Mouse (Mus musculus) neural tube, embryonic 13.5 days (tissue): ENCODE measurements around the gene Gm5108. TPM values are rescaled to one million over a fixed set of nuclear protein-coding genes. Genes with fewer than 3 reads are reported as not detected.

ENCODE experiments used
- ATAC-seq: fragments of 200-750 bp; cut with Nextera tagmentation; 2 replicates; pipeline ENCODE4 v1.8.0; 2017; ENCODE audit warnings: low read depth, mild to moderate bottlenecking, moderate TSS enrichment, moderate library complexity
- H3K27ac ChIP-seq: fragments of 300-500 bp; sonication (generic); replicated peaks from 2 replicates; pipeline ENCODE4 v1.5.1; 2015; ENCODE audit warnings: moderate library complexity, mild to moderate bottlenecking, inconsistent platforms
- H3K27me3 ChIP-seq: fragments of 300-500 bp; sonication (generic); 2 replicates; pipeline ENCODE4 v1.6.1; 2015; ENCODE audit warnings: mild to moderate bottlenecking, inconsistent platforms
- H3K36me3 ChIP-seq: fragments of 300-500 bp; sonication (generic); 2 replicates; pipeline ENCODE4 v1.6.1; 2015; ENCODE audit warnings: mild to moderate bottlenecking, inconsistent platforms
- H3K4me1 ChIP-seq: fragments of 300-500 bp; sonication (generic); replicated peaks from 2 replicates; pipeline ENCODE4 v1.6.1; 2015; ENCODE audit warnings: inconsistent platforms
- H3K4me2 ChIP-seq: fragments of 300-500 bp; sonication (generic); 2 replicates; pipeline ENCODE4 v1.6.1; 2015; ENCODE audit warnings: inconsistent platforms, mild to moderate bottlenecking, moderate library complexity
- H3K4me3 ChIP-seq: fragments of 300-500 bp; sonication (generic); 2 replicates; pipeline ENCODE4 v1.5.1; 2015; ENCODE audit warnings: mild to moderate bottlenecking, inconsistent platforms
- H3K9ac ChIP-seq: fragments of 300-500 bp; sonication (generic); 2 replicates; pipeline ENCODE4 v1.6.1; 2015; ENCODE audit warnings: moderate library complexity, mild to moderate bottlenecking, inconsistent platforms
- H3K9me3 ChIP-seq: fragments of 300-500 bp; sonication (generic); 2 replicates; pipeline ENCODE4 v1.6.1; 2016; ENCODE audit warnings: inconsistent platforms
- WGBS: fragments of 180-500 bp; shearing (Covaris S2); methylation state at CpG from one replicate; pipeline ENCODE4 v1.1.7; 2015; 5-methylcytosine and 5-hydroxymethylcytosine counted together
- polyA plus RNA-seq: library from polyadenylated mRNA; unstranded; fragments of >200 nt; fragmentation: Nextera tagmentation; extraction: Ambion mirVana; gene quantifications from 2 replicates; pipeline ENCODE4 v1.2.1, GENCODE M21; 2015

Gene Gm5108
- polyA plus RNA-seq, 1 experiment from 2014 or later, result not detected

GRCm38 (mm10) chr5:67961708-67962629 is 20.5 kb downstream of the Gm5108 start:
- Histone ChIP-seq H3K27ac (no peak overlapping the region), H3K4me2 (no peak overlapping the region), H3K4me3 (no peak overlapping the region), H3K27me3 (no peaks in the 10 kb centered on the region), H3K4me1 (no peaks in the 10 kb centered on the region), H3K9me3 (no peaks in the 10 kb centered on the region), H3K36me3 (no peaks in the 10 kb centered on the region), H3K9ac (no peak overlapping the region)
- ATAC-seq, result no peak
- 82% methylated on average over 7 of the region's 7 CpGs for WGBS

DNA sequence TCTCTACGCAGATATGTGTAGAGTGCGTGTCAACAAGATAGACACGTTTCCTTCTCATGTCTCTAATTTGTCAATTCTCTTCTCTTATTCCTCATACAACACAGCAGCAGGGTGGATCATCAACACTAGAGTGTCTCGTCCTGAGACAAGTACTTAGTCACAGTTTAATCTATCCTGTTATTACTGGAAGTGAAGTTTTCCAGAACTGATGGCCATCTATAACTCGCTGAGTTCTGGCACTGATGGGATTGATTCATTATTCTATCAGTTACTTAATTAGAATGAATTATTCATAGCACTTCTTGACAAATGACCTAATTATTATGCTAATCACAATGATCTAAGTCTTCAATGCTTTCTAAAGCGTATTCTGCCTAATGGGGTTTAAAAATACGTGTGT is 28.1 kb downstream of the Gm5108 start:
- H3K27me3 ChIP-seq, result no peaks in the 10 kb centered on the region
- H3K9ac ChIP-seq, result no peak overlapping the region
- no peaks in the 10 kb centered on the region for H3K36me3 ChIP-seq
- no peaks in the 10 kb centered on the region for H3K9me3 ChIP-seq
- ATAC-seq, result peak; percentile 59; the same call in 1 of the 2 replicates
- 45% methylated on average over 7 of the region's 7 CpGs for WGBS
- H3K4me2 ChIP-seq, result no peak overlapping the region
- no peak overlapping the region for H3K4me3 ChIP-seq
- H3K4me1 ChIP-seq, result 0 out of 2 replicates have a peak, but pooled peaks cover 3% of the 10 kb centered on the region
- H3K27ac ChIP-seq, result no peak overlapping the region

GRCm38 (mm10) chr5:67981946-67982526 is 40.6 kb downstream of the Gm5108 start:
- Histone ChIP-seq H3K27me3 (no peaks in the 10 kb centered on the region), H3K27ac (no peak overlapping the region), H3K4me2 (no peak overlapping the region), H3K9ac (no peak overlapping the region), H3K36me3 (no peaks in the 10 kb centered on the region), H3K9me3 (no peaks in the 10 kb centered on the region), H3K4me3 (no peak overlapping the region), H3K4me1 (no peaks in the 10 kb centered on the region)
- no peak for ATAC-seq
- 36% methylated on average over 3 of the region's 3 CpGs for WGBS

DNA sequence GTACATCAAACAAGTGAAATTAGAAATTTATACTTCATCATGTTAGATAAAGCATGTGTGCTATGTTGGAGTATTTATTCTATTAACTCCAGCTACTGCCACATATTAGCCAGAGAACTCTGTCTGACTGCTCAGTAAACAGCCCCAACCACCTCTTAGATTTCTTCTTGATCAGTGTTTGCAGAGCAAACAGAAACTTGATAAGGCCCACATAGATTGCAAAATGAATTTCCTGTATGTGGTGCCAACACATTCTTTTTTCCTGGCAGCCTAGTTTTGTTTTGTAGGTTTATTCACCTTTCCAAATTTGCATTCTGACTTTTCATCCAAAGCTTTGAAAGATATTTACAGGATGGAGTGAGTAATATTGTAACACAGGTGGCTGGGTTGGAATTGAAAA is 49.0 kb downstream of the Gm5108 start:
- Histone ChIP-seq H3K9ac (no peak overlapping the region), H3K36me3 (no peaks in the 10 kb centered on the region), H3K4me2 (no peak overlapping the region), H3K9me3 (no peaks in the 10 kb centered on the region), H3K4me1 (no peaks in the 10 kb centered on the region), H3K4me3 (no peak overlapping the region), H3K27me3 (no peaks in the 10 kb centered on the region), H3K27ac (no peak overlapping the region)
- no peak for ATAC-seq

DNA sequence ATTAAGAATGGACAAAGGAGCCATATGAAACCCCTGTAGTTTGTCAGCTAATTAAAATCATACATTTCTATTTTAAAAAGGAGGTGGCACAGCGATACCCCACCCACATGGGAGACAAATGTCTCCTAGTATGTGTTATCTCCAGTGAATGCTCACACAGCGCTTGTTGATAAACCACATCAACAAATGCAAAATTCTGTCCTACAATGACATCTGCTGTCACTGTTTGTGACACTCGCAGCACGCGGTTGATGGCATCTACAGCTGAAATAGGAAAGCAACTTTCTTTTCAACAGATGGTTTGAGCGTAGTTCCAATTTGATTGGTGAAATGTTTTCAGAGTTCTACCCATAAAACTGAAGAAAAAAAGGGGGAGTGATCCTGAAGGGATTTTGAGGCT is 61.1 kb downstream of the Gm5108 start:
- ATAC-seq, result no peak
- Histone ChIP-seq H3K27me3 (no peaks in the 10 kb centered on the region), H3K4me1 (no peaks in the 10 kb centered on the region; the same call in 1 of the 2 replicates), H3K9ac (no peak overlapping the region), H3K9me3 (no peaks in the 10 kb centered on the region), H3K4me3 (no peak overlapping the region), H3K4me2 (no peak overlapping the region), H3K27ac (no peak overlapping the region), H3K36me3 (no peaks in the 10 kb centered on the region)
- WGBS, result 96% methylated on average over 6 of the region's 6 CpGs

GRCm38 (mm10) chr5:68003904-68004303 is 62.4 kb downstream of the Gm5108 start:
- Histone ChIP-seq H3K4me3 (no peak overlapping the region), H3K9ac (no peak overlapping the region), H3K27me3 (no peaks in the 10 kb centered on the region), H3K36me3 (no peaks in the 10 kb centered on the region), H3K9me3 (no peaks in the 10 kb centered on the region), H3K4me1 (no peaks in the 10 kb centered on the region; the same call in 1 of the 2 replicates), H3K4me2 (no peak overlapping the region), H3K27ac (no peak overlapping the region)
- WGBS, result 13% methylated on average over 2 of the region's 2 CpGs
- no peak for ATAC-seq

DNA sequence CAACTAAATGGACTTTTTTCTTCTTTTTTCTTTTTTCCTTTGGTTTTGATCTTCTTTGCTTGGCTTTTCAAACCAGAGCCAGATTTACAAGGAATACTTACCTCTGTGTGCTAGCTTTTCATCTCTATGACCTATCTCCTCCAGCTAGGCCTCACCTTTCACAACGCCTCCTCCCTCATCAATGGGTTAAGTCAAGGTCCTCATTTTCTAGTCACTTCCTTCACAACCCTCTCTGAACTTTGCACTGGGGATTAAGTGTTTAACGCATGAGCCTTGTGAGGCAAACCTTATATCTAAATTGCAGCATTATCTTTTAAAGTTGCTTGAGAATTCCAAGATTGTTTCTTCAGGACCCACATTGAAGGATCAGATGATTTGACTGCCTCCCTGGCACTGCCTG is 63.0 kb downstream of the Gm5108 start:
- Histone ChIP-seq H3K4me1 (no peaks in the 10 kb centered on the region; the same call in 1 of the 2 replicates), H3K27me3 (no peaks in the 10 kb centered on the region), H3K9ac (no peak overlapping the region), H3K27ac (no peak overlapping the region), H3K4me2 (no peak overlapping the region), H3K36me3 (no peaks in the 10 kb centered on the region), H3K4me3 (no peak overlapping the region), H3K9me3 (no peaks in the 10 kb centered on the region)
- ATAC-seq, result no peak
- WGBS, result 74% methylated on average over 2 of the region's 2 CpGs

DNA sequence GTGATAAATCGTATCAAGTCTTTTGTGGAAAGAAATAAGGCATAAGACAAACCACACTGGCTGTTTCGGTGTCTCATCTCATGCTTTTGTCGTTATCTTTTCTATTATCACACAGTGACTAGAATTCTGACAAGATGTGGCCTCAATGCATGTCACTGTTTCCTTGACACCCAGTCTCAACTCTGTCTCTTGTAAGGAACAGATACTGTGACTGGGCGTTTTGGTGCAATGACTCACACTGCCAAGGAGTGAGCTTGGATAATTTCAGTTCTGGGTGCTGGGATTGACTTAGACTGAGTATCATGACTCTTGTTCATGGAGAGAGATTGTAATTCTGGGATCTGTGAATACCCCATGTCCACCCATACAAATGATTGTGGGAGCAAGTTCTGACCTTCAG is 65.6 kb downstream of the Gm5108 start:
- 89% methylated on average over 4 of the region's 4 CpGs for WGBS
- Histone ChIP-seq H3K27ac (no peak overlapping the region), H3K9ac (no peak overlapping the region), H3K4me3 (no peak overlapping the region), H3K27me3 (no peaks in the 10 kb centered on the region), H3K4me2 (no peak overlapping the region), H3K4me1 (no peaks in the 10 kb centered on the region; the same call in 1 of the 2 replicates), H3K36me3 (no peaks in the 10 kb centered on the region), H3K9me3 (no peaks in the 10 kb centered on the region)
- no peak for ATAC-seq

DNA sequence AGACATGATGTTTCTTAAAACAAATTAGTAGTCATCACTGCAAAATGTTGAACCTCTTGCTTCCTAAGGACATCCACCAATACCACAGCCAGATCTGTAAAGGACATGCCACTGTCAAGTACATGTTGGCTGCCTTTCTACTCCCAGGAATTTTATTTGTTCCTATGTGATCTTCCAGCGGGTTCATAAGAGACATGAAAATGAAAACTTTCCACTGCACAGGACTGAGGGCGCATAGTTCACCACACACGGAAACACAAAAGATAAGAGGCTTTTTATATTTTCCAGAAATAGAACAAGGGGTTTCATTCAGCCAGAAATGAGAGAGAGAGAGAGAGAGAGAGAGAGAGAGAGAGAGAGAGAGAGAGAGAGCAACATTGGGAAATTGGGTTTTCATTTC is 70.1 kb downstream of the Gm5108 start:
- Histone ChIP-seq H3K4me1 (no peaks in the 10 kb centered on the region), H3K27me3 (no peaks in the 10 kb centered on the region), H3K4me3 (no peak overlapping the region), H3K27ac (no peak overlapping the region), H3K9ac (no peak overlapping the region), H3K4me2 (no peak overlapping the region), H3K36me3 (no peaks in the 10 kb centered on the region), H3K9me3 (no peaks in the 10 kb centered on the region)
- no peak for ATAC-seq
- 85% methylated on average over 3 of the region's 3 CpGs for WGBS

GRCm38 (mm10) chr5:68012618-68013017 is 71.1 kb downstream of the Gm5108 start:
- H3K27me3 ChIP-seq, result no peaks in the 10 kb centered on the region
- no peak overlapping the region for H3K9ac ChIP-seq
- H3K36me3 ChIP-seq, result no peaks in the 10 kb centered on the region
- ATAC-seq, result 0 out of 2 replicates have a peak, but pooled peaks have one; percentile 15
- no peaks in the 10 kb centered on the region for H3K9me3 ChIP-seq
- no peak overlapping the region for H3K4me3 ChIP-seq
- H3K27ac ChIP-seq, result no peak overlapping the region
- H3K4me1 ChIP-seq, result no peaks in the 10 kb centered on the region
- 14% methylated on average over 4 of the region's 4 CpGs for WGBS
- no peak overlapping the region for H3K4me2 ChIP-seq

DNA sequence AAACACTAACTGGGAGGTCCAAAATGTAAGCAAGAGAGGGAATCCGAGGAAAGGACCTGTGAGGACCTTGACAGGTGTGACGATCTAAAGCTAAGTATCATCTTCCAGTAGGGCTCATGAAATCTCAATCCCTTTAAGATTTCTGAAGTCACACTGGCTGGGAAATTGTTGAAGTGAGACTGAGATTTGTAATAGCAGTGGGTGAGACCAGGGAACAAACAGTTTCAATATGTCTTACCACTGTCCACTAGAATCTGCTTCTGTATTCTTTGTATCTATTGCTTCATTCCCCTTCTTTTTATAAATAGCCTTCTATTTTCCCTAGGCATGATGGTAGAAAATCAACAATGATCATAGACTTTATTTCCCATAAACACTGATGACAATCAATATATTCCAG is 79.4 kb downstream of the Gm5108 start:
- H3K36me3 ChIP-seq, result no peaks in the 10 kb centered on the region
- no peaks in the 10 kb centered on the region for H3K27me3 ChIP-seq
- H3K27ac ChIP-seq, result no peak overlapping the region
- H3K4me2 ChIP-seq, result no peak overlapping the region
- 85% methylated on average over 2 of the region's 2 CpGs for WGBS
- H3K9ac ChIP-seq, result no peak overlapping the region
- no peaks in the 10 kb centered on the region for H3K4me1 ChIP-seq
- H3K4me3 ChIP-seq, result no peak overlapping the region
- ATAC-seq, result no peak
- H3K9me3 ChIP-seq, result no peaks in the 10 kb centered on the region
